Mouse (Mus musculus) intestine, embryonic 16.5 days (tissue): ENCODE measurements at regions not wholly inside any gene's neighbourhood (a gene's known extent, or its start where the extent isn't known, plus 50 kb on each side); places are given as distances from the start of the nearest gene placed in this dataset.
A peak's percentile ranks its signal among the peaks of the same experiment; 100 is the strongest.

Experiments
- ATAC-seq: fragments of 200-750 bp; cut with Nextera tagmentation; 2 replicates; pipeline ENCODE4 v1.8.0; 2017; ENCODE audit warnings: moderate TSS enrichment, moderate library complexity
- H3K27ac ChIP-seq: fragments of 300-500 bp; sonication (generic); 2 replicates; pipeline ENCODE4 v1.5.1; 2014; ENCODE audit warnings: mild to moderate bottlenecking, low read length
- H3K27me3 ChIP-seq: fragments of 300-500 bp; sonication (generic); replicated peaks from 2 replicates; pipeline ENCODE4 v1.6.1; 2014; ENCODE audit warnings: low read length, control low read depth, mixed read lengths; ENCODE audit not compliant: control insufficient read depth, insufficient read depth
- H3K36me3 ChIP-seq: fragments of 300-500 bp; sonication (generic); 2 replicates; pipeline ENCODE4 v1.6.1; 2014; ENCODE audit warnings: low read length, control low read depth; ENCODE audit not compliant: control insufficient read depth, insufficient read depth
- H3K4me1 ChIP-seq: fragments of 300-500 bp; sonication (generic); 2 replicates; pipeline ENCODE4 v1.6.1; 2014; ENCODE audit warnings: low read length, control low read depth, mixed read lengths; ENCODE audit not compliant: control insufficient read depth, insufficient read depth
- H3K4me2 ChIP-seq: fragments of 300-500 bp; sonication (generic); 2 replicates; pipeline ENCODE4 v1.6.1; 2014; ENCODE audit warnings: low read depth, low read length, control low read depth
- H3K4me3 ChIP-seq: fragments of 300-500 bp; sonication (generic); 2 replicates; pipeline ENCODE4 v1.5.1; 2014; ENCODE audit warnings: mild to moderate bottlenecking, low read length
- H3K9ac ChIP-seq: fragments of 300-500 bp; sonication (generic); 2 replicates; pipeline ENCODE4 v1.6.1; 2014; ENCODE audit warnings: low read depth, low read length
- H3K9me3 ChIP-seq: fragments of 300-500 bp; sonication (generic); 2 replicates; pipeline ENCODE4 v1.6.1; 2016; ENCODE audit warnings: low read length, control low read depth; ENCODE audit not compliant: control insufficient read depth
- WGBS: fragments of 180-500 bp; shearing (Covaris S2); extraction: QIAGEN DNeasy Blood & Tissue Kit; methylation state at CpG from one replicate; pipeline ENCODE4 v1.1.7; 2014; 5-methylcytosine and 5-hydroxymethylcytosine counted together

DNA sequence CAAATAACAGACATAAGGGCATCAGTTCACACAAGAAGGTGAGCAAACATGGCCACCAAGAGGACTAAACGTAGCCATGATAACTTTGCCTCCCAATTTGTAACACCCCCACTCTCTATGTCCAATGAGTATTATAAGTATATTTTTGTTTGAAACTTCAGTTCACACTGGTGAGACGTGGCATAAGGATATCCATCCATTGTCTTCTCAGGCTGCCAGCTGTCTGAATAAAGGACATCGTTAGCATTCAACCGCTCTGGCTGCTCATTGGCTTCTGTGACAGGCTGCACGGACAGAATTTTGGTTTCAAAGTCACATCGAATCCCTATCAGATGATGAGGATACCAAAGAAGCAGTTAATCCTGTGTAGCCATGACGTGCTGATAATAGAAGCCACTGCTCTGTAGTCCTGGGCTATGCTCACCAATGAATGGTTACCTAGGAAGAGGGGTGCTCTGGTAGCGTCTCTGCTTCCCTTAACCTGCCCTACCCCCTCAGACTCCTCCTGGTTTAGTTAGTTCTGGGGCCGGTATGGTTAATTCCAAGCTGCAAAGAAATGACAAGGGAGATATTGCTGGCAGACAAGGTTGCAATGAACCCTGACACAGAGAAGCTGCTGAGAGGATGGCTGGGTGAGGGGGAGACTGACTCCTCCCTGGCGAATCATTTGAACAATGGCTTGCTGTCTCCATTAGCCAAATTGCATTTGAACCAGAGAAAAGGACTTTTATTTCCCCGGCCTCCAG, 922.4 kb upstream of the Car8 start:
- Histone ChIP-seq H3K9ac (no peak overlapping the region), H3K4me3 (no peak overlapping the region), H3K36me3 (no peaks in the 10 kb centered on the region), H3K4me2 (no peak overlapping the region), H3K27ac (no peak overlapping the region), H3K9me3 (no peaks in the 10 kb centered on the region), H3K4me1 (no peaks in the 10 kb centered on the region), H3K27me3 (no peaks in the 10 kb centered on the region)
- no peak for ATAC-seq
- 67% methylated on average over 11 of the region's 11 CpGs for WGBS

DNA sequence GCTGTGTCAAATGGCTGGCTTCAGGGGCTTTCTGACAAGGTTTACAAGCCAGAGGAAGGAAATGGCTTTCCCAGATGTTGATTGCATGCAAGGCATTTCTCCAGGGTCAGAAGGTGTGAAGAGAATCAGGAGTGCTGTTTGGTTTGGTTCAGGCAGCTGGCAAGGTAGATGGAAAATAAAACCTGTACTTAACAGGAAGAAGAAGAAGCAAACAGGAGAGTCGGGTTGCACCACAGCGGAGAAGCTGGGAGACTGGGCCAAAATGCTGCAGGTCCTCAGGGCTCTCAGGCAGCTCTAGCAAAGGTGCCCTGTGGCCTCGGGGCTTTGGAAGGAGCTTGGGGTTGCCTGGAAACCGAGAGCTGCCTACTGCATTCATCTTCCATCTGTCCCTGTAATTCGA, 908.9 kb upstream of the Car8 start:
- Histone ChIP-seq H3K4me2 (no peak overlapping the region), H3K27me3 (no peaks in the 10 kb centered on the region), H3K4me3 (no peak overlapping the region), H3K36me3 (no peaks in the 10 kb centered on the region), H3K9ac (no peak overlapping the region), H3K9me3 (no peaks in the 10 kb centered on the region), H3K27ac (no peak overlapping the region), H3K4me1 (0 out of 2 replicates have a peak, but pooled peaks cover 3% of the 10 kb centered on the region)
- 12% methylated on average over 5 of the region's 5 CpGs for WGBS
- ATAC-seq = no peak

DNA sequence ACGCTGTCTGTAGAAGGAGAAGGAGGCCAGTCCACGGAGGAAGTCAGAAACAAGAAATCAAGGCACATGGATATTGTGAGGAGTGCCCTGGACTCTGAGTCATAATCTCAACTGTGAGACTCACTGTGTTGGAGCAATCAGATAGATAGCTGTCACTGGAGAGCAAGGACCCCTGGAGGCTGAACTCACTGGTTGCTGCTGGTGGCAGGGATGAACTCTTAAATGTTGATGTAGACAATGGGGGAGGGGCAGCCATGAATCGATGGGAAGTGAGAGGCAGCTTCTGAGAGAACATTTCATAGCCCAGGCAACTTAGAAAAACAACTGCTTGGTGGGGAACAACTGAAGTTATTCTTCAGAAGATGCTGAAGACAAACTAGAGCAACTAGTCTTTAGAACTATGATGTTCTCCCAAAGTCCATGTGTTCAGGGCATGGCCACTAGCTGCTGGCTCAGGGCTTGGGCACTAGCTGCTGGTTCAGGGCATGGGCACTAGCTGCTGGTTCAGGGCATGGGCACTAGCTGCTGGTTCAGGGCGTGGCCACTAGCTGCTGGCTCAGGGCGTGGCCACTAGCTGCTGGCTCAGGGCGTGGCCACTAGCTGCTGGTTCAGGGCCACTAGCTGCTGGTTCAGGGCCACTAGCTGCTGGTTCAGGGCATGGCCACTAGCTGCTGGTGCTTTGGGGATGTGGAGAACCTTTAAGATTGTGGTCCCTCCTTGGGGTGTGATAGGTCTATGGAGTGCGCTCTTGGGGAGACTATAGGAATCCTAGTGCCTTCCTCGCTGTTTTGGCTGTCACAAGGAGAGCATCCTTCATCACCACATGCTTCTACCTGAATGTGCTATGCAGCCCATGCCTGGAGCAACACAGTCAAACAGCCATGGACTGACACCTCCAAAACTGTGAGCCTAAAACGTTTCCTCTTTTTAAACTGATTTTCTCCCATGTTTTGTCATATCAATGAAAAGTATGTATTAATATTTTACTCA, 905.7 kb upstream of the Car8 start:
- no peak overlapping the region for H3K9ac ChIP-seq
- no peaks in the 10 kb centered on the region for H3K9me3 ChIP-seq
- 0 out of 2 replicates have a peak, but pooled peaks cover 3% of the 10 kb centered on the region for H3K4me1 ChIP-seq
- H3K27ac ChIP-seq = no peak overlapping the region
- WGBS = 84% methylated on average over 9 of the region's 9 CpGs
- no peak for ATAC-seq
- no peak overlapping the region for H3K4me3 ChIP-seq
- no peaks in the 10 kb centered on the region for H3K27me3 ChIP-seq
- no peak overlapping the region for H3K4me2 ChIP-seq
- no peaks in the 10 kb centered on the region for H3K36me3 ChIP-seq

DNA sequence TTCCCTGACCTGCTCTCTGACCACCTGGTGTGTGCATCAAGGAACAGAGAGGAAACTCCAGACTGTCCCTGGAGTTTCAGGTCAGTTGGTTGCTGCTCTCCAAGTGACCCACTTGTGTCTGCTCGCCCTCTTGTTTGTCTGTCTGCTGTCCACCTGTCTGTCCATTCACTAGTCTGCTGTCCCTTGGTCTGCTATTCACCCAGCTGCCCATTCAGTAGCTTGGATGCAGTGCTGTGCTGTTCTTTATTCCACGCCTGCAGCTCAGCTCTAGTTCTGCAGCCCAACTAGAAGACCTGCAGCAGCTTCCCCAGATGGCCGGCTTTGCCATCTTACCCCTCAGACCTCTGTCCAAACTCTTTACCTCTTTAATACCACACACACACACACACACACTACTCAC, 904.2 kb upstream of the Car8 start:
- Histone ChIP-seq H3K4me3 (no peak overlapping the region), H3K27ac (no peak overlapping the region), H3K9me3 (no peaks in the 10 kb centered on the region), H3K9ac (no peak overlapping the region), H3K27me3 (no peaks in the 10 kb centered on the region), H3K4me2 (no peak overlapping the region), H3K4me1 (0 out of 2 replicates have a peak, but pooled peaks cover 3% of the 10 kb centered on the region), H3K36me3 (no peaks in the 10 kb centered on the region)
- ATAC-seq = no peak
- WGBS = 84% methylated on average over 3 of the region's 3 CpGs

DNA sequence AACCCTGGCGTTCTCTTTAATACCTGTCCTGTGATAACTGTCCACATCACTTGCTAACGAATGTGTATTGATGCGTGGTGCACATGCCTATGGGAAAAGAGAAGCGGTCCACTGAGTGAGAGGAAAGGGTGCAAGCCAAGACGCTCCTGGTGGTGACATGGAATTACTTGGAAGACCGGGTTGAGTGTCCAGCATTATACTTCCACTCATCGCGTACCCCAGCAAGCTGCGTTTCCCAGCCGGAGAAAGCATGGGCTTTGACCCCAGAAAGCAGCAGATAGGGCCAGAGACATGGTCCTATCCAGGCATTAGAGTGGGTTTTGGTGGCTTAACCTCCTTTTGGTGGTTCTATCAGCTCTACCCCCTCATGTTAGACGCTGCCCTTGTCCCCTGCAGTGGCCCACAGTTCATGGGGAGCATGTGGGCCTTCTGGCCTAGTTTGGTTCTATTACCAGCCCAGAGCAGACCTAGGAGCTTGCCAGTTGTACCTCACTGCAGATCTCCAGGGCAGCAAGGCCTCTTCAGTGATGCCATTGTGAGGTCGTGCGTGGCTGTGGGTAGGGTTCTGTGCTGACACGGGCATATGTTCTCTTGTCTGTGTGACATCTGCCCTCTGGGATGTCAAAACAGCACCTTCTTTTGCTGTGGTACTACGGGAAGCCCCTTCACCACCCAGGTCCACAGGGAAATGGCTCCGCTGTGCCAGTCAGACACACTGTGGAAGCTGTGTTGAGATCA, 903.3 kb upstream of the Car8 start:
- no peaks in the 10 kb centered on the region for H3K9me3 ChIP-seq
- no peaks in the 10 kb centered on the region for H3K27me3 ChIP-seq
- H3K4me3 ChIP-seq = no peak overlapping the region
- H3K36me3 ChIP-seq = no peaks in the 10 kb centered on the region
- no peak for ATAC-seq
- H3K9ac ChIP-seq = no peak overlapping the region
- WGBS = 89% methylated on average over 16 of the region's 16 CpGs
- H3K4me1 ChIP-seq = no peaks in the 10 kb centered on the region
- H3K27ac ChIP-seq = no peak overlapping the region
- H3K4me2 ChIP-seq = no peak overlapping the region

DNA sequence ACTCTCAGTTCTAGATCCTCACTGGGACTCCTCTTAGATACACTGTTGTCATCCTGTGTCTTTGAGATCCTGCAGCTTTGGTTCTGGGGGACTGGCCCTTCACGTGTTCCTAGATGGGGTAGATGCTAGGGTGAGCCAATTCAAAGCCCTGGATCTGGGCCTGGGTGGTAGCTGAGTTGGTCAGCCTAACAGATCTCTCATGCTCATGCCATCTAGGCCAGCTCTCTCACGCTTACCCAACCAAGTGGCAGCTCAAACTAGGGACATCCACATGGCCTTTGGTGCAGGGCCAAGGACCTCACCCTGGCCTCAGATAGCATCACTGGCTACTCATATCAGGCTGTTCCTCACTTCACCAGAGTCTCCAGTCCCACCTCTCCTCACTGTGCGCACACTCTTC, 901.9 kb upstream of the Car8 start:
- no peak overlapping the region for H3K9ac ChIP-seq
- ATAC-seq = no peak
- WGBS = 91% methylated on average over 3 of the region's 3 CpGs
- no peak overlapping the region for H3K4me2 ChIP-seq
- H3K36me3 ChIP-seq = no peaks in the 10 kb centered on the region
- H3K4me3 ChIP-seq = no peak overlapping the region
- peaks cover 4% of the 10 kb centered on the region; the same call in 1 of the 2 replicates for H3K4me1 ChIP-seq
- H3K9me3 ChIP-seq = no peaks in the 10 kb centered on the region
- H3K27me3 ChIP-seq = no peaks in the 10 kb centered on the region
- no peak overlapping the region for H3K27ac ChIP-seq

DNA sequence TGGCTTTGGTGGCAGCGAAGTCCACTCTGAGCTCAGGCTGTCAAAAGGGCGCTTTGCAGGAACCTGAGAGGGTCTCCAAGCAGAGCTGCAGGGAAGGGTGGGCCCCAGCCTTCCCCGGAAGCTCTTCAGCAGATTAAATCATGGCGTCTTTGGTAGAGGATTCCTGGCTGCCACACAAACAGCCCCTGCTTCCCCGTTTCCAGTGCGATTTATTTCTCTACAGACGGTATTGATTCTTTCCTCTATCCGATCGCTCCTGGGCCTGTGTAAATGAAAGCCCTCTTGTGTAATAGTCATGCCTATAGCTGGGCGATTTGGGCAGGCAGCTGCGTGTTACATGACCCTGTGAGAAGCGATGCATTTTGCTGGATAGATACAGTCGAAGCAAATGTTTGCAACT, 897.8 kb upstream of the Car8 start:
- H3K27me3 ChIP-seq = no peaks in the 10 kb centered on the region
- WGBS = 56% methylated on average over 13 of the region's 13 CpGs
- no peak for ATAC-seq

DNA sequence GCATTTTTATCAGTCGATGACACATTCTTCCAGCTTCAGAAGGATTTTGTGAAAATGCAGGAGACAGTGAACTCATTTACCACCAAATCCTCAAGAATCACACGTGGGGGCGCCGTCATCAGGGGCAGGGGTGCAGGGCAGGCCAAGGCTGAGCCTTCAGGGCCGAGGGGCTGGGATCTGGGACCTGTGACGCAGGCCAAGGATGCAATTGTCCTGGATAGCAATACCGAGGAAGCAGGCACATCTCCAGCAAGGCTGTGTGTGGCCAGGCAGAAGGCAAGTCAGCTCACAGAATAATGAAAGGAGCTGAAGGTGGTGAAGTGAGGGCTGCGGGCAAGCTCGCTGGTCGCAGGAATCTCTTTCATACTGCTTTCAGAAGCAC, 897.3 kb upstream of the Car8 start:
- peak overlapping the region; percentile 51 for H3K9ac ChIP-seq
- no peaks in the 10 kb centered on the region for H3K27me3 ChIP-seq
- H3K4me1 ChIP-seq = peaks cover 4% of the 10 kb centered on the region; the same call in 1 of the 2 replicates
- H3K9me3 ChIP-seq = no peaks in the 10 kb centered on the region
- peak overlapping the region; percentile 32 for H3K4me3 ChIP-seq
- peak; percentile 74 for ATAC-seq
- peak overlapping the region; percentile 16; the same call in 1 of the 2 replicates for H3K27ac ChIP-seq
- 16% methylated on average over 10 of the region's 10 CpGs for WGBS
- no peaks in the 10 kb centered on the region for H3K36me3 ChIP-seq
- H3K4me2 ChIP-seq = peak overlapping the region; percentile 59

More for the DNA sequence above, 897.8 kb upstream of the Car8 start:
- Histone ChIP-seq H3K36me3 (no peaks in the 10 kb centered on the region), H3K4me3 (no peak overlapping the region), H3K4me1 (peaks cover 4% of the 10 kb centered on the region; the same call in 1 of the 2 replicates), H3K27ac (no peak overlapping the region), H3K9me3 (no peaks in the 10 kb centered on the region), H3K9ac (no peak overlapping the region), H3K4me2 (no peak overlapping the region; the same call in 1 of the 2 replicates)
